Mouse (Mus musculus) frontal cortex, adult (tissue): ENCODE data around the gene Naa25.
A peak's percentile ranks its signal among the peaks of the same experiment; 100 is the strongest.
"Not testable (repeated sequence)": the region's sequence is repeated elsewhere in the genome, so short reads cannot be mapped to it uniquely, and the experiment has no call there.

ENCODE experiments used
- ATAC-seq: cut with Nextera tagmentation; 2 replicates; pipeline ENCODE4 v1.9.2; 2017; ENCODE audit warnings: mild to moderate bottlenecking, moderate library complexity, mixed read lengths; ENCODE audit not compliant: low TSS enrichment

Gene Naa25

GRCm38 (mm10) chr5:121397187-121398145 lies at the start of gene Naa25:
TSS of gene Naa25 (plus strand) at chr5:121397936.
- peak; percentile 97 for ATAC-seq

- ATAC-seq, result no peak
These were observed 38.5 kb upstream of the Naa25 start for GRCm38 (mm10) chr5:121359229-121359628.

GRCm38 (mm10) chr5:121361696-121362095 lies 36.0 kb upstream of the Naa25 start:
- ATAC-seq, result peak; percentile 64; the same call in 1 of the 2 replicates

GRCm38 (mm10) chr5:121363441-121363840 lies 34.3 kb upstream of the Naa25 start:
- no peak for ATAC-seq

GRCm38 (mm10) chr5:121366449-121367225 lies 31.1 kb upstream of the Naa25 start:
- no peak for ATAC-seq

- no peak for ATAC-seq
These were observed 30.5 kb upstream of the Naa25 start for GRCm38 (mm10) chr5:121367255-121367654.

GRCm38 (mm10) chr5:121371712-121372111 lies 26.0 kb upstream of the Naa25 start:
- ATAC-seq, result no peak

GRCm38 (mm10) chr5:121374790-121375189 lies 22.9 kb upstream of the Naa25 start:
- no peak for ATAC-seq

GRCm38 (mm10) chr5:121376972-121377371 lies 20.8 kb upstream of the Naa25 start:
- not testable (repeated sequence) for ATAC-seq

GRCm38 (mm10) chr5:121378678-121379256 lies 19.0 kb upstream of the Naa25 start:
- ATAC-seq, result peak; percentile 44

- no peak for ATAC-seq
These were observed 17.0 kb upstream of the Naa25 start for GRCm38 (mm10) chr5:121380692-121381091.

GRCm38 (mm10) chr5:121383857-121384756 lies 13.6 kb upstream of the Naa25 start:
- ATAC-seq, result no peak

- ATAC-seq, result peak; percentile 32; the same call in 1 of the 2 replicates
These were observed 12.8 kb upstream of the Naa25 start for GRCm38 (mm10) chr5:121384757-121385460.

GRCm38 (mm10) chr5:121385461-121386119 lies 12.1 kb upstream of the Naa25 start, which contains the start of gene Trafd1:
TSS of gene Trafd1 (minus strand) at chr5:121385632.
- peak; percentile 71 for ATAC-seq

GRCm38 (mm10) chr5:121386120-121386909 lies 11.4 kb upstream of the Naa25 start:
- peak; percentile 35; the same call in 1 of the 2 replicates for ATAC-seq

- no peak for ATAC-seq
These were observed 10.6 kb upstream of the Naa25 start for GRCm38 (mm10) chr5:121387126-121387525.

GRCm38 (mm10) chr5:121389106-121389505 lies 8.6 kb upstream of the Naa25 start:
- peak; percentile 38; the same call in 1 of the 2 replicates for ATAC-seq

- no peak for ATAC-seq
These were observed 8.0 kb upstream of the Naa25 start for GRCm38 (mm10) chr5:121389691-121390090.
